Mouse (Mus musculus) 416B (cell line): ENCODE measurements around the gene Patl2.
"Not testable (repeated sequence)": the region's sequence is repeated elsewhere in the genome, so short reads cannot be mapped to it uniquely, and the experiment has no call there.

ENCODE experiments used
- DNase-seq: peaks from one replicate; pipeline ENCODE4 v3.0.0; 2011; ENCODE audit warnings: low read depth

The Patl2 gene

GRCm38 (mm10) chr2:122186106-122186505 lies at the start of gene Patl2, which contains the start of gene Terb2:
Gene Patl2 (minus strand): TSS chr2:122186189.
Gene Terb2 (plus strand): TSS chr2:122186272.
- no peak for DNase-seq

- peak; percentile 54 for DNase-seq
Observed at GRCm38 (mm10) chr2:122235425-122235824, 49.4 kb upstream of the Patl2 start.

- peak; percentile 85 for DNase-seq
Observed at GRCm38 (mm10) chr2:122234611-122235288, 48.8 kb upstream of the Patl2 start, which contains the start of gene Sord. Gene Sord (plus strand): TSS chr2:122234749.

GRCm38 (mm10) chr2:122233759-122234557 lies 48.0 kb upstream of the Patl2 start:
- DNase-seq = peak; percentile 74

- DNase-seq = peak; percentile 61
Observed at GRCm38 (mm10) chr2:122233341-122233740, 47.4 kb upstream of the Patl2 start.

GRCm38 (mm10) chr2:122231616-122232015 lies 45.6 kb upstream of the Patl2 start:
- DNase-seq = no peak

- DNase-seq = no peak
Observed at GRCm38 (mm10) chr2:122230395-122230794, 44.4 kb upstream of the Patl2 start.

- DNase-seq = no peak
Observed at GRCm38 (mm10) chr2:122223654-122224053, 37.7 kb upstream of the Patl2 start.

GRCm38 (mm10) chr2:122222272-122222671 lies 36.3 kb upstream of the Patl2 start:
- DNase-seq = no peak

GRCm38 (mm10) chr2:122221798-122222197 lies 35.8 kb upstream of the Patl2 start:
- DNase-seq = no peak

- DNase-seq = no peak
Observed at GRCm38 (mm10) chr2:122221378-122221777, 35.4 kb upstream of the Patl2 start.

GRCm38 (mm10) chr2:122218234-122218633 lies 32.2 kb upstream of the Patl2 start:
- DNase-seq = peak; percentile 32

- not testable (repeated sequence) for DNase-seq
Observed at GRCm38 (mm10) chr2:122217075-122217474, 31.1 kb upstream of the Patl2 start.

- DNase-seq = no peak
Observed at GRCm38 (mm10) chr2:122210534-122211228, 24.7 kb upstream of the Patl2 start.

- DNase-seq = no peak
Observed at GRCm38 (mm10) chr2:122206440-122207107, 20.6 kb upstream of the Patl2 start.

GRCm38 (mm10) chr2:122201501-122201900 lies 15.5 kb upstream of the Patl2 start:
- no peak for DNase-seq

GRCm38 (mm10) chr2:122194509-122194929 lies 8.5 kb upstream of the Patl2 start:
- DNase-seq = peak; percentile 81

- DNase-seq = no peak
Observed at GRCm38 (mm10) chr2:122191849-122192248, 5.9 kb upstream of the Patl2 start.

- no peak for DNase-seq
Observed at GRCm38 (mm10) chr2:122186751-122187150, 762 bp upstream of the Patl2 start.

- DNase-seq = no peak
Observed at GRCm38 (mm10) chr2:122185086-122185485, 903 bp downstream of the Patl2 start.

GRCm38 (mm10) chr2:122180051-122180822 lies 5.8 kb downstream of the Patl2 start:
- DNase-seq = peak; percentile 68
